Mouse (Mus musculus) midbrain, embryonic 10.5 days (tissue): ENCODE results near the gene Mmp15. TPM values are rescaled to one million over a fixed set of nuclear protein-coding genes. Genes with fewer than 3 reads are reported as not detected.

Experiments
- DNase-seq: peaks from one replicate; pipeline ENCODE4 v3.0.0-alpha.2; 2017; ENCODE audit warnings: low spot score
- H3K27ac ChIP-seq: fragments of 300-500 bp; sonication (generic); replicated peaks from 2 replicates; pipeline ENCODE4 v1.5.1; 2016; ENCODE audit warnings: mild to moderate bottlenecking
- H3K27me3 ChIP-seq: fragments of 300-500 bp; sonication (generic); 2 replicates; pipeline ENCODE4 v1.6.1; 2016; ENCODE audit warnings: low read depth, mild to moderate bottlenecking; ENCODE audit not compliant: poor library complexity, severe bottlenecking
- H3K36me3 ChIP-seq: fragments of 300-500 bp; sonication (generic); 2 replicates; pipeline ENCODE4 v1.6.1; 2016; ENCODE audit warnings: mild to moderate bottlenecking, moderate library complexity
- H3K4me1 ChIP-seq: fragments of 300-500 bp; sonication (generic); 2 replicates; pipeline ENCODE4 v1.6.1; 2016
- H3K4me3 ChIP-seq: fragments of 300-500 bp; sonication (generic); 2 replicates; pipeline ENCODE4 v1.5.1; 2016; ENCODE audit warnings: mild to moderate bottlenecking, moderate library complexity
- H3K9me3 ChIP-seq: fragments of 300-500 bp; sonication (generic); replicated peaks from 2 replicates; pipeline ENCODE4 v1.6.1; 2016; ENCODE audit warnings: mild to moderate bottlenecking
- WGBS: fragments of 180-500 bp; shearing (Covaris S2); methylation state at CpG from one replicate; pipeline ENCODE4 v1.1.7; 2016; 5-methylcytosine and 5-hydroxymethylcytosine counted together
- polyA plus RNA-seq: library from polyadenylated mRNA; unstranded; fragments of >200 nt; fragmentation: Nextera tagmentation; extraction: Ambion mirVana; gene quantifications from 2 replicates; pipeline ENCODE4 v1.2.1, GENCODE M21; 2016

Mmp15 gene
- polyA plus RNA-seq, result 12.8 and 14.8 TPM in 2 replicates

DNA sequence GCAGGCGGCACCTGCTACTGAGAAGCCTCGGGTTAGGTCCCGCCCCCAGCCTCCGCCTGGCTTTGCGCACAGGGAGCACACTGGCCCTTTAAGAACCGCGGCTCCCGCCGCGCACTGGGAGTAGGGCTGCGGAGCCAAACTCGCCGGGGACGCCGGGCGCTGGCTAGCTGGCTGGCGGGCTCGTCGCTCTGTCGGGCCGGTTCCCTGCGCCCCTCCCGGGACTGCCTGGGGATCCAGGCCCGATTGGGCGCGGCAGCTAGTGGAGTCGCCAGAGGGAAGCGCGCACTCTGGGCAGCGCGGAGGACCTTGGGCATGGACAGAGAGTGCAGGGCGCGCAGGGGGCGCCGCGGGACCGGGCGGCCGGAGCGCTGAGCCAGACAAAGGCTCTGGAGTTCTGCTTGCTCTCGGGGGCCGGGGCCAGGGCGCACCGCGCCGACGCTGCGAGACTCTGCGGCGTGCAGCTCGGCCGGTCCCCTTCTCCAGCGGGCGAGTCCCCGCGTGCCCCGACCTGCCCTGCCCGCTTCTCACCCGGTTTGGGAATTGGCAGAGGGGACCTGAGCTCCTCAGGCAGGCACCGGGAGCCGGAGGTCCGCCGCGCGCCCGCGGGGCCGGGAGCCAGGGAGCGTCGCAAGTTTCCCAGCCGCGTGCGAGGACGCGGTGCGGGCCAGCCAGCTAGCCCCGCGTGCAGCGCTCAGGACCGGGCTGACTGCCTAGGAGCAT lies at the start of gene Mmp15:
Gene Mmp15, plus strand, starts transcription at position 118 of the 720 bp plus-strand sequence.
- under 1% methylated on average over 80 of the region's 80 CpGs for WGBS
- Histone ChIP-seq H3K27me3 (peaks cover 54% of the 10 kb centered on the region), H3K36me3 (peaks cover 5% of the 10 kb centered on the region; the same call in 1 of the 2 replicates), H3K9me3 (no peaks in the 10 kb centered on the region), H3K4me1 (peaks cover 40% of the 10 kb centered on the region), H3K27ac (peak within 1 kb of the TSS; percentile 94), H3K4me3 (peak within 1 kb of the TSS; percentile 86)
- peak; percentile 85 for DNase-seq

DNA sequence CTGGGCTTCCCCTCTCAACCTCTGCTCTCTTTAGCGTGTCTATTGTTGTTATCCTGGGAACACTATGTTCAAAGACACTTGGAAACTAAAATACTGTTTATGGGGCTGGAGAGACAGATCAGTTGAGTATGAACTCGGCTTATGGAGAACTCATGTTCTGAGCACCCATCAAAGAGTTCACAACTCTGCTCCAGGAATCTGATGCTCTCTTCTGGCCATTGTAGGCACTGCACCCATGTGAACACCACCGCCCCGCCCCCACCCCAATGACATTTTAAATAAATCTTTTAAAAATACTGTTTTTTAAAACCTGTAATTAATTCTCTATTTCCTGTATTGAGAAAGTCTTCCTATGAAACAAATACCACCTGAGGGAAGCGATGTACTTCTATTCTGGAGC lies 49.7 kb upstream of the Mmp15 start:
- no peak overlapping the region for H3K27ac ChIP-seq
- H3K4me3 ChIP-seq, result no peak overlapping the region
- WGBS, result 26% methylated on average over 5 of the region's 5 CpGs
- peaks cover 3% of the 10 kb centered on the region; the same call in 1 of the 2 replicates for H3K4me1 ChIP-seq
- no peaks in the 10 kb centered on the region for H3K36me3 ChIP-seq
- no peak for DNase-seq
- no peaks in the 10 kb centered on the region for H3K27me3 ChIP-seq
- no peaks in the 10 kb centered on the region for H3K9me3 ChIP-seq

GRCm38 (mm10) chr8:95305526-95305925 lies 46.5 kb upstream of the Mmp15 start:
- Histone ChIP-seq H3K9me3 (no peaks in the 10 kb centered on the region), H3K27ac (no peak overlapping the region), H3K27me3 (no peaks in the 10 kb centered on the region), H3K4me3 (no peak overlapping the region), H3K36me3 (no peaks in the 10 kb centered on the region), H3K4me1 (peaks cover 5% of the 10 kb centered on the region)
- no peak for DNase-seq
- WGBS, result 73% methylated on average over 4 of the region's 4 CpGs

- peaks cover 14% of the 10 kb centered on the region for H3K4me1 ChIP-seq
- H3K27ac ChIP-seq, result no peak within 1 kb of the TSS
- H3K27me3 ChIP-seq, result no peaks in the 10 kb centered on the region
- H3K36me3 ChIP-seq, result no peaks in the 10 kb centered on the region
- H3K9me3 ChIP-seq, result no peaks in the 10 kb centered on the region
- no peak within 1 kb of the TSS for H3K4me3 ChIP-seq
- WGBS, result 53% methylated on average over 6 of the region's 6 CpGs
- no peak for DNase-seq
Measured at GRCm38 (mm10) chr8:95306431-95306830, 45.6 kb upstream of the Mmp15 start, which contains the start of gene Cngb1. Cngb1 (minus strand) TSS chr8:95306585.

DNA sequence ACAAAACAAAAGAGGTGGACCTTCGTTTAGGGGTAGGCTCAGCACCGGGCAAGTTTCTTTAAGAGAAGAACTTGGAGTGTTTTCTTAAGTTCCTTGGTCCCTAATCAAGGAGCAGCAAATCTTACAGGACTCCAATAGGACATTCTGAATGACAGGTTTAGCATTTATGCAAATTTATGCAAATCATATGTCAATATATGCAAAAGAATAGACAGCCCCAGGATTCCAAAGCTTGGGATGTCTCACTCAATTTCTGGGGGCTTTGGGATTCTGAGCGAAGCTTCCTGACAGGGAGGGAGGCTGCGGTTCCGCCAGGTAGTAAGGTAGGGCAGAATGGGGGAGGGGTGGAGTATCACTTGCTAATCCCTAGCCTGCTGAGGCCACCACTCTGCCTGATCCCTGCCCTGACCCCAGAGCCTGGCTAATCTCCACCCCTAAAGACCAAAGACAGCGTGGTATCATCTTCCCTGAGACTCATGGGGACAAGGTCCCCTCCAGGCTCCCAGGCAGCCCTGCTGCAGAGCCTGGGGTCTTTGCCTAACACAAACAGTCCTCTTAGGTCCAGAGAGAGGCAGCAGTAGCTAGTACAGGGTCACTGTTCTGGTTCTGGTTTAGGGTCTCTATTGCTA lies 41.6 kb upstream of the Mmp15 start, which contains the start of gene Tepp:
Gene Tepp, plus strand, starts transcription at position 225 of the 629 bp plus-strand sequence.
- peak within 1 kb of the TSS; percentile 29 for H3K27ac ChIP-seq
- no peak for DNase-seq
- H3K9me3 ChIP-seq, result no peaks in the 10 kb centered on the region
- peaks cover 15% of the 10 kb centered on the region for H3K4me1 ChIP-seq
- no peak within 1 kb of the TSS for H3K4me3 ChIP-seq
- no peaks in the 10 kb centered on the region for H3K27me3 ChIP-seq
- H3K36me3 ChIP-seq, result no peaks in the 10 kb centered on the region
- WGBS, result 20% methylated on average over 6 of the region's 6 CpGs

- H3K36me3 ChIP-seq, result no peaks in the 10 kb centered on the region
- no peak overlapping the region for H3K27ac ChIP-seq
- DNase-seq, result no peak
Measured at GRCm38 (mm10) chr8:95312836-95313235, 39.2 kb upstream of the Mmp15 start.

DNA sequence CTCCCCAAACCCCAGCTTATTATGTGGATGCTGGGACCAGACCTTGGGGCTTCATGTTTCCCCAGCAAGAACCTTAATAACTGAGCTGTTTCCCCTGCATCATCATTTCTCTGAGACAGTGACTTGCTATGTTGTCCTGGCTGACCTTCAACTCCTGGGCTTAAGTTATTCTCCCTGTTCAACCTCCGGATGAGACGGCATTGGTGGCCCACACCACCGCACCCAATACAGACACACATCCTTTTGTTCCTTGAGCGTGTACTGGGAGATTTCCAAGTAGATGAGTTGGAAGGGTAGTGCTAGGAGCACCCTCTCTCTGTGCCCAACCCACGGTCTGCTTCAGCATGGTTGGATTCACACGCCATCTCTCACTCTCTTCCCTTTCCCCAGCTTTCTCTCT lies 38.2 kb upstream of the Mmp15 start:
- no peak for DNase-seq
- peaks cover 15% of the 10 kb centered on the region for H3K4me1 ChIP-seq
- no peaks in the 10 kb centered on the region for H3K9me3 ChIP-seq
- no peak overlapping the region for H3K4me3 ChIP-seq
- no peak overlapping the region for H3K27ac ChIP-seq
- H3K36me3 ChIP-seq, result no peaks in the 10 kb centered on the region
- peaks cover 9% of the 10 kb centered on the region; the same call in 1 of the 2 replicates for H3K27me3 ChIP-seq
- WGBS, result 83% methylated on average over 6 of the region's 6 CpGs

More at GRCm38 (mm10) chr8:95312836-95313235, 39.2 kb upstream of the Mmp15 start:
- Histone ChIP-seq H3K4me1 (peaks cover 15% of the 10 kb centered on the region), H3K4me3 (no peak overlapping the region), H3K27me3 (no peaks in the 10 kb centered on the region), H3K9me3 (no peaks in the 10 kb centered on the region)
- 70% methylated on average over 18 of the region's 18 CpGs for WGBS

DNA sequence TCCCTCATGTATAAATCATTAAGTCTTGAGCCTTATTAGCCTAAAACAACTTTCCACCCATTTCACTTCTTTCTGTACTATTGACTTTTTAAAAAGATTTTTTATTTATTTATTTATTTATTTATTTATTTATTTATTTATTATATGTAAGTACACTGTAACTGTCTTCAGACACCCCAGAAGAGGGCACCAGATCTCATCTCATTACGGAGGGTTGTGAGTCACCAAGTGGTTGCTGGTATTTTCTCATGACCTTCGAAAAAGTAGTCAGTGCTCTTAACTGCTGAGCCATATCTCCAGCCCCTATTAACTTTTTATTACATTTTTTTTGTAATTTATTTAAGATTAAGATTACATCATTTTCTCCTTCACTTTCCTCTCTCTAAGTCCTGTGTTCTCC lies 37.4 kb upstream of the Mmp15 start:
- H3K4me3 ChIP-seq, result no peak overlapping the region
- no peak overlapping the region for H3K27ac ChIP-seq
- H3K36me3 ChIP-seq, result no peaks in the 10 kb centered on the region
- H3K9me3 ChIP-seq, result no peaks in the 10 kb centered on the region
- H3K27me3 ChIP-seq, result peaks cover 17% of the 10 kb centered on the region
- peaks cover 16% of the 10 kb centered on the region for H3K4me1 ChIP-seq
- 84% methylated on average over 2 of the region's 2 CpGs for WGBS
- DNase-seq, result no peak

GRCm38 (mm10) chr8:95315350-95315749 lies 36.7 kb upstream of the Mmp15 start:
- H3K36me3 ChIP-seq, result no peaks in the 10 kb centered on the region
- peaks cover 19% of the 10 kb centered on the region for H3K4me1 ChIP-seq
- H3K27me3 ChIP-seq, result peaks cover 23% of the 10 kb centered on the region
- DNase-seq, result no peak
- no peak overlapping the region for H3K4me3 ChIP-seq
- H3K9me3 ChIP-seq, result no peaks in the 10 kb centered on the region
- WGBS, result 97% methylated on average over 1 of the region's 1 CpGs
- no peak overlapping the region for H3K27ac ChIP-seq

DNA sequence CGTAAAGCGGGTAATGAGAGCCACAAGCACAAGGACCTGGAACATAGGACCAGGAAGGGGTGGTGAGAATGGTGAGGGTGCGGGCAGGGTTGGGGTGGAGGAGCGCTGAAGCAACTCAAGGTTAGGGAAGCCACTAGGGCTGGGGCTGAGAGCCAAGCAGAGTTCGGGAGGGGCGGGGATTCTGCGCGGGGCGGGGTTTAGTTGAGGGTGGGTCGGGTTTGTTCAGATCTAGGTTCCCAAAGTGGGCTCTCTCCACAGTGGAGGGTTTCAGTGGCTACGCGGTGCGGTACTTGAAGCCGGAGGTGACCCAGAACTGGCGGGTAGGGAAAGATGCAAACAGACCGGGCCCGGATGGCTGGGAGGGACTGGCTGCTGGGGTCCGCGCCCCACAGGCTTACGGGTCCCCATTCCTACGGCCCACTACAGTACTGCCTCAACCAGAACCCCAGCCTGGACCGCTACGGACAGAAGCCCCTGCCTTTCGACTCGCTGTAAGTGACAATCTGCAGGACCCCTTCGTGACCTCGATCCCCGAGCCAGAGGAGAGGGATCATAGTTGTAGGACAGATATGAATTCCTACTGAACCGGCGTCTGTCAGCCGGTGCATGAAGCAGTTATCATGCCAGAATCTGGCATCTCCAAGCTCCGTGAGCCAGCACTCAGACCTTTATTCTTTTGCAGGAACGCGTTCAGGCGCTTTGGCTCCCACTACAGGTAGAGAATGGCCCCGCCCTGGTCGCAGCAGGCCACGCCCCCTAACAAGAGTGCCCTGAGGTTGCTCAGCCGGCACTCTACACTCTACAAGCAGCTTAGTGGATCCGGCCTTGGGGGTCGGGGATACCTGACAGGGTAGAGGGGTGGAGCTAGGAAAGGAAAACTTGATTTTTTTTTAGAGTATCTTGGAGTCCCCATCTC lies 31.6 kb upstream of the Mmp15 start:
- 2% methylated on average over 41 of the region's 41 CpGs for WGBS
- peaks cover 28% of the 10 kb centered on the region for H3K4me1 ChIP-seq
- DNase-seq, result peak; percentile 44
- H3K4me3 ChIP-seq, result peak overlapping the region; percentile 50
- peaks cover 37% of the 10 kb centered on the region for H3K27me3 ChIP-seq
- H3K36me3 ChIP-seq, result peaks cover 24% of the 10 kb centered on the region
- H3K27ac ChIP-seq, result no peak overlapping the region
- H3K9me3 ChIP-seq, result no peaks in the 10 kb centered on the region

- Histone ChIP-seq H3K27ac (no peak overlapping the region), H3K4me1 (peaks cover 34% of the 10 kb centered on the region), H3K27me3 (peaks cover 35% of the 10 kb centered on the region), H3K36me3 (peaks cover 51% of the 10 kb centered on the region), H3K4me3 (no peak overlapping the region), H3K9me3 (no peaks in the 10 kb centered on the region)
- WGBS, result 90% methylated on average over 3 of the region's 3 CpGs
- no peak for DNase-seq
Measured at GRCm38 (mm10) chr8:95323201-95323600, 28.9 kb upstream of the Mmp15 start.

DNA sequence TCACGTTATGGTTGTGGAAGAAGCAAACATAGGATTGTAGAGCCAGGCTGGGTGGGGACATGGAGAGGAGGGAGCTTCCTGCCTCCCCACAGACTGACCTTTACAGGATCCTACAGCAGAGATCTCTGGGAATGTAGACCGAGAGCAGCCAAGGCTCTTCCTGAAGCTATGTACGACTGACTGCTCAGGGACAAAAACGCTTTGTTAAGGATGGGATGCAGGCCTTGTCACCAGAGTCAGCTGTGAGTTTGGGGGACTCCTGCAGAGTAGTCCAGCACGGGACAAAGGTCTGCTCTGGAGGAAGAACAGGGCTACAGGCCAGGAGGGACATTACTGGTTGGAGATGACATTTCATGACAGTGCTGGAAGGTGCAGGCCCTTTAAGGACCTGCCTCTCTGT lies 27.4 kb upstream of the Mmp15 start:
- Histone ChIP-seq H3K36me3 (peaks cover 66% of the 10 kb centered on the region), H3K27me3 (peaks cover 29% of the 10 kb centered on the region), H3K9me3 (no peaks in the 10 kb centered on the region), H3K27ac (no peak overlapping the region), H3K4me1 (peaks cover 36% of the 10 kb centered on the region), H3K4me3 (no peak overlapping the region)
- 47% methylated on average over 5 of the region's 5 CpGs for WGBS
- DNase-seq, result no peak
